ENCODE assay signal across 24 mouse cellular contexts in the genomic region with DNA sequence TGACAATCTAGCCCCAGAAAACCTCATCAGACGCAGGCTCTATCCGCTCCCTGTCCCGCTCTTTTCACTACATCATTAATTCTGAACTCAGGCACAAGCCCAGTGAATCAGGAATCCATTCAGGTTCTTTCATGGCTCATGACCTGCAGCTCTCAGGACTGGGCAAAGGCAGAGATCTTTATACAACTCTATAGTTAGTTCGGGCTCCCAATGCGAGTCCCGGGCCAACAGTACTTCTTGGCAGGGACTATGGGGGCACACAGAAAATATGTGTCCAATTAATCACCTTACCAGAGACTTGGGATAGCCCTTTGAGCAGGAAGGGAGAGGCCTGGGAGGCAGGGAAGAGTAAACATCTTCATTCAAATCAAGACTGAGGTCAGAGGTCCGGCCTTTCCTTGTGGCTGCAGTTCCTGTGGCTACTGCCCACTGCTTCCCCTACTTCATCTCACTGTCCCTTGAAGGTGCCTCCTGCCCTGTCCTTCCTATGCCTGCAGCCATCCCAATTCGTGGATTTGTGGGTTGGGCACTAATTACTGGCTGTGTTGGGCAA.
DNase-seq lines count a peak whose midpoint lies in the region; ATAC-seq and TF ChIP-seq lines count a peak whose summit lies in the region.
"Had no signal": no experiment of that assay in that cellular context is flagged by ENCODE, and none has a peak within 500 bp of the region (broad histone marks: within the 10 kb centered on the region; RNA-seq: fewer than 3 reads in every experiment).

No protein-coding gene starts in this region.

- H3K4me1 ChIP-seq in hindbrain, embryonic 16.5 days (ENCODE audit: control insufficient read depth, insufficient read depth, low read depth, low read length): no peaks in the 10 kb centered on the region
- H3K4me1 ChIP-seq in hindbrain, embryonic 10.5 days (replicated peaks): peaks cover 12% of the 10 kb centered on the region
- peaks cover 6% of the 10 kb centered on the region for H3K4me1 ChIP-seq in lung, adult 2 months (ENCODE audit: control insufficient read depth, insufficient read depth, low read length)
- H3K4me1 ChIP-seq in liver, postnatal 0 days (ENCODE audit: insufficient read depth): no peaks in the 10 kb centered on the region
- H3K4me1 ChIP-seq: liver, embryonic 12.5 days; megakaryocyte, embryonic 14.5 days had no signal

- no peaks in the 10 kb centered on the region for H3K27me3 ChIP-seq in hindbrain, embryonic 16.5 days (replicated peaks; ENCODE audit: control insufficient read depth, insufficient read depth, low read length)
- H3K27me3 ChIP-seq in hindbrain, embryonic 10.5 days (ENCODE audit: insufficient read depth, poor library complexity, severe bottlenecking): no peaks in the 10 kb centered on the region
- H3K27me3 ChIP-seq in liver, postnatal 0 days (ENCODE audit: insufficient read depth, low read length): no peaks in the 10 kb centered on the region
- H3K27me3 ChIP-seq: embryonic facial prominence, embryonic 13.5 days; heart, embryonic 13.5 days; hindbrain, embryonic 12.5 days; limb, embryonic 13.5 days; liver, embryonic 12.5 days; lung, embryonic 15.5 days; megakaryocyte, embryonic 14.5 days had no signal

- no peaks in the 10 kb centered on the region for H3K9me3 ChIP-seq in hindbrain, embryonic 16.5 days (ENCODE audit: control insufficient read depth, low read length)
- H3K9me3 ChIP-seq in hindbrain, embryonic 10.5 days: no peaks in the 10 kb centered on the region
- no peaks in the 10 kb centered on the region for H3K9me3 ChIP-seq in liver, postnatal 0 days (ENCODE audit: low read length)
- H3K9me3 ChIP-seq: embryonic facial prominence, embryonic 13.5 days; heart, embryonic 13.5 days; hindbrain, embryonic 12.5 days; limb, embryonic 13.5 days; liver, embryonic 12.5 days; lung, embryonic 15.5 days; megakaryocyte, embryonic 14.5 days had no signal

- no peak for TF ChIP-seq EP300 in liver, postnatal 0 days (IDR thresholded peaks at IDR 0.05; ENCODE audit: low read depth)

- no peak overlapping the region for H3K27ac ChIP-seq in hindbrain, embryonic 16.5 days (ENCODE audit: low read depth, low read length)
- no peak overlapping the region for H3K27ac ChIP-seq in hindbrain, embryonic 10.5 days
- H3K27ac ChIP-seq in liver, postnatal 0 days (ENCODE audit: low read depth): no peak overlapping the region
- H3K27ac ChIP-seq: embryonic facial prominence, embryonic 13.5 days; heart, embryonic 13.5 days; hindbrain, embryonic 12.5 days; layer of hippocampus, adult 2 months; limb, embryonic 13.5 days; liver, embryonic 12.5 days; lung, embryonic 15.5 days had no signal

- peak; percentile 16 for DNase-seq in adrenal gland, adult 2 months
- no peak for DNase-seq in adrenal gland, postnatal 25 days
- DNase-seq in hindbrain, embryonic 10.5 days (ENCODE audit: low spot score): no peak
- peak; percentile 9 to 42 for DNase-seq in lung, adult 18-20 months
- no peak for DNase-seq in lung, adult 2 months
- DNase-seq in lung, postnatal 25 days (ENCODE audit: low spot score): peak; percentile 29
- DNase-seq in liver, postnatal 0 days: no peak
- DNase-seq: cerebellum, adult 18-20 months; cerebellum, postnatal 25 days; forebrain, postnatal 0 days; gastrocnemius, postnatal 14 days; heart, adult 18-20 months; heart, postnatal 14 days had no signal

- no peak overlapping the region for H3K9ac ChIP-seq in hindbrain, embryonic 16.5 days (ENCODE audit: low read depth, low read length)
- no peak overlapping the region for H3K9ac ChIP-seq in liver, postnatal 0 days (replicated peaks)
- H3K9ac ChIP-seq: embryonic facial prominence, embryonic 13.5 days; forebrain, postnatal 0 days; heart, embryonic 13.5 days; hindbrain, embryonic 12.5 days; limb, embryonic 13.5 days; liver, embryonic 12.5 days; lung, embryonic 15.5 days had no signal

- no peak overlapping the region for H3K4me3 ChIP-seq in hindbrain, embryonic 16.5 days (ENCODE audit: low read length)
- no peak overlapping the region for H3K4me3 ChIP-seq in hindbrain, embryonic 10.5 days
- H3K4me3 ChIP-seq in lung, adult 2 months (replicated peaks; ENCODE audit: extremely low read depth, low read depth, low read length): no peak overlapping the region
- no peak overlapping the region for H3K4me3 ChIP-seq in liver, postnatal 0 days (ENCODE audit: low read depth, low read length)
- H3K4me3 ChIP-seq: embryonic facial prominence, embryonic 13.5 days; heart, embryonic 13.5 days; hindbrain, embryonic 12.5 days; layer of hippocampus, adult 2 months; limb, embryonic 13.5 days; liver, embryonic 12.5 days; lung, embryonic 15.5 days; megakaryocyte, embryonic 14.5 days had no signal

- H3K4me2 ChIP-seq in hindbrain, embryonic 16.5 days (ENCODE audit: low read length): no peak overlapping the region
- H3K4me2 ChIP-seq in liver, postnatal 0 days (ENCODE audit: low read depth, low read length): no peak overlapping the region
- H3K4me2 ChIP-seq: embryonic facial prominence, embryonic 13.5 days; heart, embryonic 13.5 days; hindbrain, embryonic 12.5 days; limb, embryonic 13.5 days; liver, embryonic 12.5 days; lung, embryonic 15.5 days had no signal

- TF ChIP-seq CTCF in lung, adult 2 months (IDR thresholded peaks at IDR 0.05; ENCODE audit: insufficient read depth, low read length): no peak
- TF ChIP-seq CTCF in liver, postnatal 0 days (IDR thresholded peaks at IDR 0.05; ENCODE audit: low read depth): no peak

- no peak for TF ChIP-seq POLR2A in lung, adult 2 months (IDR thresholded peaks at IDR 0.05; ENCODE audit: borderline replicate concordance, extremely low read depth, low read depth, low read length)

- no peaks in the 10 kb centered on the region for H3K36me3 ChIP-seq in hindbrain, embryonic 16.5 days (ENCODE audit: control insufficient read depth, insufficient read depth, low read length)
- no peaks in the 10 kb centered on the region for H3K36me3 ChIP-seq in hindbrain, embryonic 10.5 days
- no peaks in the 10 kb centered on the region for H3K36me3 ChIP-seq in liver, postnatal 0 days (replicated peaks; ENCODE audit: insufficient read depth, low read length)
- H3K36me3 ChIP-seq: embryonic facial prominence, embryonic 13.5 days; heart, embryonic 13.5 days; hindbrain, embryonic 12.5 days; limb, embryonic 13.5 days; liver, embryonic 12.5 days; lung, embryonic 15.5 days had no signal

- WGBS in hindbrain, embryonic 16.5 days: 65% methylated on average over 8 of the region's 8 CpGs
- 82% methylated on average over 8 of the region's 8 CpGs for WGBS in hindbrain, embryonic 10.5 days
- WGBS in lung, adult 2 months: 58% methylated on average over 8 of the region's 8 CpGs
- 73% methylated on average over 8 of the region's 8 CpGs for WGBS in liver, postnatal 0 days (ENCODE audit: insufficient replicate concordance)

- ATAC-seq in hindbrain, embryonic 16.5 days: peak; percentile 63
- ATAC-seq in liver, postnatal 0 days: no peak
- ATAC-seq: activated CD4-positive, CD25-positive, alpha-beta regulatory T cell, adult 4 months; forebrain, postnatal 0 days; liver, embryonic 12.5 days; midbrain, embryonic 16.5 days had no signal

Comparison
In these comparisons a context has a peak if more than half of its experiments do, and no peak if none do; other contexts are left out.
1. DNase-seq: peak in adrenal gland, adult 2 months (single experiment), lung, adult 18-20 months (2 of 2) and lung, postnatal 25 days (single experiment); none in adrenal gland, postnatal 25 days (single experiment), hindbrain, embryonic 10.5 days (single experiment), lung, adult 2 months (single experiment) and liver, postnatal 0 days (single experiment).